Mouse (Mus musculus) hindbrain, embryonic 15.5 days (tissue): Measurements from ENCODE around the gene Ciz1. TPM values are rescaled to one million over a fixed set of nuclear protein-coding genes. Genes with fewer than 3 reads are reported as not detected.

Source experiments
- ATAC-seq: fragments of 200-750 bp; cut with Nextera tagmentation; 2 replicates; pipeline ENCODE4 v1.8.0; 2017; ENCODE audit warnings: low read depth, moderate number of reproducible peaks, moderate TSS enrichment; ENCODE audit not compliant: low FRiP score
- H3K27ac ChIP-seq: fragments of 300-500 bp; sonication (generic); replicated peaks from 2 replicates; pipeline ENCODE4 v1.5.1; 2015; ENCODE audit warnings: mild to moderate bottlenecking, inconsistent platforms
- H3K27me3 ChIP-seq: fragments of 300-500 bp; sonication (generic); 2 replicates; pipeline ENCODE4 v1.6.1; 2015; ENCODE audit warnings: control low read depth, inconsistent platforms
- H3K36me3 ChIP-seq: fragments of 300-500 bp; sonication (generic); 2 replicates; pipeline ENCODE4 v1.6.1; 2015; ENCODE audit warnings: control low read depth, inconsistent platforms
- H3K4me1 ChIP-seq: fragments of 300-500 bp; sonication (generic); replicated peaks from 2 replicates; pipeline ENCODE4 v1.6.1; 2015; ENCODE audit warnings: control low read depth, inconsistent platforms
- H3K4me2 ChIP-seq: fragments of 300-500 bp; sonication (generic); 2 replicates; pipeline ENCODE4 v1.6.1; 2015; ENCODE audit warnings: moderate library complexity, mild to moderate bottlenecking, inconsistent platforms
- H3K4me3 ChIP-seq: fragments of 300-500 bp; sonication (generic); 2 replicates; pipeline ENCODE4 v1.5.1; 2015; ENCODE audit warnings: mild to moderate bottlenecking, inconsistent platforms
- H3K9ac ChIP-seq: fragments of 300-500 bp; sonication (generic); 2 replicates; pipeline ENCODE4 v1.6.1; 2015; ENCODE audit warnings: inconsistent platforms
- H3K9me3 ChIP-seq: fragments of 300-500 bp; sonication (generic); 2 replicates; pipeline ENCODE4 v1.6.1; 2016; ENCODE audit warnings: control low read depth, inconsistent platforms
- WGBS: fragments of 180-500 bp; shearing (Covaris S2); methylation state at CpG from one replicate; pipeline ENCODE4 v1.1.7; 2015; 5-methylcytosine and 5-hydroxymethylcytosine counted together
- microRNA-seq: library from miRNA; unstranded; fragments of <30 nt; microRNA quantifications from one replicate; pipeline ENCODE4, GENCODE M21; 2016
- polyA plus RNA-seq: library from polyadenylated mRNA; unstranded; fragments of >200 nt; fragmentation: Nextera tagmentation; extraction: Ambion mirVana; gene quantifications from 2 replicates; pipeline ENCODE4 v1.2.1, GENCODE M21; 2015

The Ciz1 gene
- polyA plus RNA-seq, 1 experiment from 2014 or later = 60.7 TPM

- Histone ChIP-seq H3K9ac (peak overlapping the region; percentile 59), H3K9me3 (no peaks in the 10 kb centered on the region), H3K4me1 (peaks cover 68% of the 10 kb centered on the region), H3K4me3 (peak overlapping the region; percentile 46), H3K36me3 (no peaks in the 10 kb centered on the region), H3K27ac (peak overlapping the region; percentile 94), H3K4me2 (peak overlapping the region; percentile 74), H3K27me3 (no peaks in the 10 kb centered on the region)
- ATAC-seq = peak; percentile 54
- 42% methylated on average over 8 of the region's 8 CpGs for WGBS
Measured at GRCm38 (mm10) chr2:32428262-32428722, 76.2 kb downstream of the Ciz1 start.

- peaks cover 57% of the 10 kb centered on the region for H3K4me1 ChIP-seq
- no peak for ATAC-seq
- no peaks in the 10 kb centered on the region for H3K9me3 ChIP-seq
- H3K9ac ChIP-seq = peak overlapping the region; percentile 59
- peak overlapping the region; percentile 74 for H3K4me2 ChIP-seq
- H3K4me3 ChIP-seq = peak overlapping the region; percentile 46
- H3K27me3 ChIP-seq = no peaks in the 10 kb centered on the region
- H3K36me3 ChIP-seq = no peaks in the 10 kb centered on the region
- WGBS = 68% methylated on average over 4 of the region's 4 CpGs
- H3K27ac ChIP-seq = peak overlapping the region; percentile 94
Measured at GRCm38 (mm10) chr2:32429215-32429891, 77.2 kb downstream of the Ciz1 start.

Small RNA genes lying within 50 kb of the gene (microRNA-seq; reads per million reads assigned to microRNA genes)
- gene Gm23363 (not detected), gene Mir199b (71.5 reads per million, percentile 47 among the genes with 10 or more reads in this experiment)

Other genes starting within 250 kb of the Ciz1 start
- gene Prrc2b, start 201.2 kb upstream of the Ciz1 start, polyA plus RNA-seq = 79.7 and 81.1 TPM in 2 replicates
- 33.1 and 33.6 TPM in 2 replicates for gene Pomt1, start 115.7 kb upstream of the Ciz1 start, polyA plus RNA-seq
- gene Uck1, start 92.2 kb upstream of the Ciz1 start, polyA plus RNA-seq = 97.4 and 99.6 TPM in 2 replicates
- gene Golga2, start 64.9 kb upstream of the Ciz1 start, polyA plus RNA-seq = 31.5 and 32.0 TPM in 2 replicates
- gene Swi5, start 64.3 kb upstream of the Ciz1 start, polyA plus RNA-seq = 402 and 448 TPM in 2 replicates
- gene Dnm1, start 1.0 kb downstream of the Ciz1 start, polyA plus RNA-seq = 77.2 and 86.0 TPM in 2 replicates
- 156 and 160 TPM in 2 replicates for gene 1110008P14Rik, start 29.6 kb downstream of the Ciz1 start, polyA plus RNA-seq
- gene Lcn2, start 35.9 kb downstream of the Ciz1 start, polyA plus RNA-seq = 0.73 and 1.2 TPM in 2 replicates
- 51.0 and 57.4 TPM in 2 replicates for gene Ptges2, start 43.6 kb downstream of the Ciz1 start, polyA plus RNA-seq
- 4.8 and 5.8 TPM in 2 replicates for gene Naif1, start 98.1 kb downstream of the Ciz1 start, polyA plus RNA-seq
- 51.4 and 54.4 TPM in 2 replicates for gene Slc25a25, start 99.1 kb downstream of the Ciz1 start, polyA plus RNA-seq
- 7.5 and 9.5 TPM in 2 replicates for gene Fam102a, start 183.0 kb downstream of the Ciz1 start, polyA plus RNA-seq
- 138 and 140 TPM in 2 replicates for gene Dpm2, start 218.5 kb downstream of the Ciz1 start, polyA plus RNA-seq
- 11.9 and 15.3 TPM in 2 replicates for gene Pip5kl1, start 222.5 kb downstream of the Ciz1 start, polyA plus RNA-seq
- 0.79 and 0.87 TPM in 2 replicates for gene 9430097D07Rik, start 223.4 kb downstream of the Ciz1 start, polyA plus RNA-seq
- 41.2 and 41.9 TPM in 2 replicates for gene St6galnac4, start 234.8 kb downstream of the Ciz1 start, polyA plus RNA-seq
- 24.1 and 27.7 TPM in 2 replicates for gene St6galnac6, start 247.4 kb downstream of the Ciz1 start, polyA plus RNA-seq